Mouse (Mus musculus) embryo, embryonic 10.5 days (tissue): ENCODE data around the gene Actr2.
"Not testable (repeated sequence)": the region's sequence is repeated elsewhere in the genome, so short reads cannot be mapped to it uniquely, and the experiment has no call there.

Source experiments
- DNase-seq: peaks from one replicate; pipeline ENCODE4 v3.0.0-alpha.2; 2015; ENCODE audit warnings: low spot score

The Actr2 gene

GRCm38 (mm10) chr11:20112741-20113480 lies at the start of gene Actr2:
Gene Actr2 (minus strand): TSS chr11:20112913.
- peak; percentile 97 for DNase-seq

GRCm38 (mm10) chr11:20158879-20159278 lies 46.2 kb upstream of the Actr2 start:
- no peak for DNase-seq

GRCm38 (mm10) chr11:20153542-20153941 lies 40.8 kb upstream of the Actr2 start:
- not testable (repeated sequence) for DNase-seq

GRCm38 (mm10) chr11:20152107-20152901 lies 39.6 kb upstream of the Actr2 start:
- DNase-seq: no peak

- no peak for DNase-seq
Observed at GRCm38 (mm10) chr11:20151290-20151689, 38.6 kb upstream of the Actr2 start.

GRCm38 (mm10) chr11:20149936-20150335 lies 37.2 kb upstream of the Actr2 start:
- no peak for DNase-seq

GRCm38 (mm10) chr11:20145383-20145782 lies 32.7 kb upstream of the Actr2 start:
- DNase-seq: no peak

- DNase-seq: no peak
Observed at GRCm38 (mm10) chr11:20144536-20145263, 32.0 kb upstream of the Actr2 start.

- not testable (repeated sequence) for DNase-seq
Observed at GRCm38 (mm10) chr11:20143687-20144086, 31.0 kb upstream of the Actr2 start.

GRCm38 (mm10) chr11:20142516-20142915 lies 29.8 kb upstream of the Actr2 start:
- DNase-seq: no peak

- no peak for DNase-seq
Observed at GRCm38 (mm10) chr11:20140286-20140685, 27.6 kb upstream of the Actr2 start.

GRCm38 (mm10) chr11:20139711-20140110 lies 27.0 kb upstream of the Actr2 start:
- DNase-seq: no peak

GRCm38 (mm10) chr11:20138498-20139208 lies 25.9 kb upstream of the Actr2 start:
- DNase-seq: no peak

- no peak for DNase-seq
Observed at GRCm38 (mm10) chr11:20137872-20138271, 25.2 kb upstream of the Actr2 start.

- no peak for DNase-seq
Observed at GRCm38 (mm10) chr11:20136314-20136713, 23.6 kb upstream of the Actr2 start.

- not testable (repeated sequence) for DNase-seq
Observed at GRCm38 (mm10) chr11:20134869-20135268, 22.2 kb upstream of the Actr2 start.

- no peak for DNase-seq
Observed at GRCm38 (mm10) chr11:20133721-20134120, 21.0 kb upstream of the Actr2 start.

GRCm38 (mm10) chr11:20132955-20133562 lies 20.3 kb upstream of the Actr2 start:
- DNase-seq: peak; percentile 80

GRCm38 (mm10) chr11:20126673-20127516 lies 14.2 kb upstream of the Actr2 start:
- DNase-seq: no peak

- no peak for DNase-seq
Observed at GRCm38 (mm10) chr11:20125423-20125822, 12.7 kb upstream of the Actr2 start.

GRCm38 (mm10) chr11:20116701-20117100 lies 4.0 kb upstream of the Actr2 start:
- DNase-seq: no peak
